Comparison of ENCODE assay signal across 9 mouse cellular contexts in the genomic region with DNA sequence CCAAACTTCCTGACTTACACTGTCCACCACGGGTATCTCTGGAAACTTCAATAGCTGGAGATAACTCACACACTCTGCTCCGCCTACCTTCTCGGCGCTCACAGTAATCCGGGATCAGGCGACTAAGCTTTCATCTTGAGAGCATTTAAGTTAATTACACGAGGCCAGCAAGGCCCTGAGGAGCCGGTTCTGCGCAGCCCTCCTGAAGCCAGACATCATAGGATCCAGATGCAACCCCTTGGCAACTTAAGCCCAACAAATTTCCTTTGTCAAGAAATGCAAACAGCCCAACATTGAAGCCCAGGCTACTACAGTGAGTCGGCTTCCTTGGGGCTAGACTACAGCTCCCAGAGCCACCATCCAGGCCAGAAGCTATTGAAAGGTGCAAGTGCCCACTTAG.
A peak's percentile ranks its signal among the peaks of the same experiment; 100 is the strongest.
DNase-seq lines count a peak whose midpoint lies in the region; ATAC-seq lines count a peak whose summit lies in the region.
"Had no signal": no experiment of that assay in that cellular context is flagged by ENCODE, and none has a peak within 500 bp of the region (broad histone marks: within the 10 kb centered on the region; RNA-seq: fewer than 3 reads in every experiment).

No protein-coding gene starts in this region.

- peak overlapping the region; percentile 25 for H3K4me2 ChIP-seq in intestine, embryonic 14.5 days (ENCODE audit: low read length)
- H3K4me2 ChIP-seq in intestine, embryonic 16.5 days (ENCODE audit: low read depth, low read length) = no peak overlapping the region
- peak overlapping the region; percentile 36 for H3K4me2 ChIP-seq in embryonic facial prominence, embryonic 12.5 days (replicated peaks)
- no peak overlapping the region for H3K4me2 ChIP-seq in midbrain, embryonic 13.5 days (replicated peaks)

- ATAC-seq in intestine, embryonic 14.5 days (replicated peaks; ENCODE audit: low FRiP score, low TSS enrichment, low read depth) = no peak
- ATAC-seq in intestine, embryonic 16.5 days = no peak
- peak; percentile 57 for ATAC-seq in embryonic facial prominence, embryonic 12.5 days (ENCODE audit: insufficient number of reproducible peaks, insufficient read depth, low FRiP score, low TSS enrichment)
- peak; percentile 35; the same call in 1 of the 2 replicates for ATAC-seq in midbrain, embryonic 13.5 days

- H3K9ac ChIP-seq in intestine, embryonic 14.5 days (ENCODE audit: low read length) = no peak overlapping the region
- H3K9ac ChIP-seq in intestine, embryonic 16.5 days (ENCODE audit: low read depth, low read length) = no peak overlapping the region
- no peak overlapping the region for H3K9ac ChIP-seq in embryonic facial prominence, embryonic 12.5 days
- H3K9ac ChIP-seq in midbrain, embryonic 13.5 days (replicated peaks) = no peak overlapping the region
- H3K9ac ChIP-seq: limb, embryonic 15.5 days had no signal

- DNase-seq in intestine, embryonic 14.5 days (ENCODE audit: low spot score) = no peak
- DNase-seq in embryo, embryonic 11 days = peak; percentile 70
- no peak for DNase-seq in cerebellum, postnatal 36 days
- DNase-seq in kidney, adult 8-10 months = no peak
- DNase-seq: adrenal gland, adult 8-10 months had no signal

- no peaks in the 10 kb centered on the region for H3K9me3 ChIP-seq in intestine, embryonic 14.5 days (ENCODE audit: control insufficient read depth, low read length)
- no peaks in the 10 kb centered on the region for H3K9me3 ChIP-seq in intestine, embryonic 16.5 days (ENCODE audit: control insufficient read depth, low read length)
- H3K9me3 ChIP-seq in embryonic facial prominence, embryonic 12.5 days = no peaks in the 10 kb centered on the region
- H3K9me3 ChIP-seq in midbrain, embryonic 13.5 days = no peaks in the 10 kb centered on the region
- H3K9me3 ChIP-seq: limb, embryonic 15.5 days had no signal

- no peak overlapping the region for H3K4me3 ChIP-seq in intestine, embryonic 14.5 days (ENCODE audit: low read depth, low read length)
- no peak overlapping the region for H3K4me3 ChIP-seq in intestine, embryonic 16.5 days (ENCODE audit: low read length)
- no peak overlapping the region for H3K4me3 ChIP-seq in embryonic facial prominence, embryonic 12.5 days
- no peak overlapping the region for H3K4me3 ChIP-seq in midbrain, embryonic 13.5 days (replicated peaks)
- H3K4me3 ChIP-seq: limb, embryonic 15.5 days had no signal

- H3K36me3 ChIP-seq in intestine, embryonic 14.5 days (ENCODE audit: control insufficient read depth, insufficient read depth, low read length) = no peaks in the 10 kb centered on the region
- no peaks in the 10 kb centered on the region for H3K36me3 ChIP-seq in intestine, embryonic 16.5 days (ENCODE audit: control insufficient read depth, insufficient read depth, low read length)
- H3K36me3 ChIP-seq in embryonic facial prominence, embryonic 12.5 days = no peaks in the 10 kb centered on the region
- H3K36me3 ChIP-seq in midbrain, embryonic 13.5 days = no peaks in the 10 kb centered on the region
- H3K36me3 ChIP-seq: limb, embryonic 15.5 days had no signal

- 9% methylated on average over 10 of the region's 10 CpGs for WGBS in intestine, embryonic 14.5 days
- 11% methylated on average over 10 of the region's 10 CpGs for WGBS in intestine, embryonic 16.5 days
- 6% methylated on average over 10 of the region's 10 CpGs for WGBS in embryonic facial prominence, embryonic 12.5 days
- WGBS in midbrain, embryonic 13.5 days = 7% methylated on average over 10 of the region's 10 CpGs

- H3K27me3 ChIP-seq in intestine, embryonic 14.5 days (replicated peaks; ENCODE audit: control insufficient read depth, insufficient read depth, low read length) = peaks cover 38% of the 10 kb centered on the region
- H3K27me3 ChIP-seq in intestine, embryonic 16.5 days (replicated peaks; ENCODE audit: control insufficient read depth, insufficient read depth, low read length) = peaks cover 15% of the 10 kb centered on the region
- H3K27me3 ChIP-seq in embryonic facial prominence, embryonic 12.5 days = peaks cover 39% of the 10 kb centered on the region; the same call in 1 of the 2 replicates
- peaks cover 71% of the 10 kb centered on the region for H3K27me3 ChIP-seq in midbrain, embryonic 13.5 days

- H3K4me1 ChIP-seq in intestine, embryonic 14.5 days (replicated peaks; ENCODE audit: control insufficient read depth, insufficient read depth, low read length) = peaks cover 15% of the 10 kb centered on the region; the same call in 1 of the 2 replicates
- H3K4me1 ChIP-seq in intestine, embryonic 16.5 days (ENCODE audit: control insufficient read depth, insufficient read depth, low read length) = peaks cover 6% of the 10 kb centered on the region; the same call in 1 of the 2 replicates
- H3K4me1 ChIP-seq in embryonic facial prominence, embryonic 12.5 days = peaks cover 44% of the 10 kb centered on the region
- H3K4me1 ChIP-seq in midbrain, embryonic 13.5 days (replicated peaks) = peaks cover 18% of the 10 kb centered on the region

- no peak overlapping the region for H3K27ac ChIP-seq in intestine, embryonic 14.5 days (ENCODE audit: low read depth)
- H3K27ac ChIP-seq in intestine, embryonic 16.5 days (ENCODE audit: low read length) = no peak overlapping the region
- H3K27ac ChIP-seq in embryonic facial prominence, embryonic 12.5 days = peak overlapping the region; percentile 52; the same call in 1 of the 2 replicates
- H3K27ac ChIP-seq in midbrain, embryonic 13.5 days = no peak overlapping the region

Comparison
In these comparisons a context has a peak if more than half of its experiments do, and no peak if none do; other contexts are left out.
1. H3K4me2 ChIP-seq: peak in intestine, embryonic 14.5 days (single experiment) and embryonic facial prominence, embryonic 12.5 days (single experiment); none in intestine, embryonic 16.5 days (single experiment) and midbrain, embryonic 13.5 days (single experiment).
2. ATAC-seq: peak in embryonic facial prominence, embryonic 12.5 days (single experiment) and midbrain, embryonic 13.5 days (single experiment); none in intestine, embryonic 14.5 days (single experiment) and intestine, embryonic 16.5 days (single experiment).